Mouse (Mus musculus) testis, postnatal 10 days (tissue): ENCODE results near the gene Cit.

Source experiments
- DNase-seq: peaks from one replicate; pipeline ENCODE4 v3.0.0; 2021; ENCODE audit warnings: low spot score

Gene Cit

DNA sequence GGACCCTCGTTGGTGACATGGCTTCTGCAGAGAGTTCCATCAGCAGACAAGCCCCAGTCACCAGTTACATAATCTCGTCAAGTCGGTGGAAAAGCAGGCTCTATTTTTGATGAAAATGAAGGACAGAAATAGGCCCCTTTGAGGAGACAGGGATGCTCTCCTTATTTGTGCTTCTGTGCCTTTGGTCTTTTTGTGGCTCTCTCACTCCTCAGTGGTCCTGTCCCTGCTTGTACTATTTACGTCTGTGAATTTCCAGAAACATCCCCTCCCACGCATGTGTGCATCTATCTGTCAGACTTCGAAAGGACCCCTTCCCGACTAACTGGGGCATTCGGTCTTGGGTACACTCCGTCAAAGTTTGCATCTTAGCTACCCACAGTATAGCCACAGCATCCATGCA is 116.7 kb downstream of the Cit start:
- DNase-seq: no peak

DNA sequence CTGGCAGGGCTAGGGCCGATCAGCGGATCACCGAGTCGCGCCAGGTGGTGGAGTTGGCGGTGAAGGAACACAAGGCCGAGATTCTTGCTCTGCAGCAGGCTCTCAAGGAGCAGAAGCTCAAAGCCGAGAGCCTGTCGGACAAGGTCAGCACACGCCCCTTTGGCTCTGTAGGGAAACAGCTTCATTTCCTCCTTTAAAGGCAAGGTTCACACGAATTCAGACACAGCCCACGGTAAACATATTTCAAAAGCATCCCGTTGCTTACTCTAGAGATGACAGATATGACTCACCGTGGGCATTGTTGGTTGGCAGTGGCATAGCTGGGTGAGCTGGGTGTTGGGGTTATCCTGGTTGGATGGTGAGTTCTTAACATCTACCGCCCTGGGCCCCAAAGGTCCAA is 126.2 kb downstream of the Cit start:
- DNase-seq: no peak

DNA sequence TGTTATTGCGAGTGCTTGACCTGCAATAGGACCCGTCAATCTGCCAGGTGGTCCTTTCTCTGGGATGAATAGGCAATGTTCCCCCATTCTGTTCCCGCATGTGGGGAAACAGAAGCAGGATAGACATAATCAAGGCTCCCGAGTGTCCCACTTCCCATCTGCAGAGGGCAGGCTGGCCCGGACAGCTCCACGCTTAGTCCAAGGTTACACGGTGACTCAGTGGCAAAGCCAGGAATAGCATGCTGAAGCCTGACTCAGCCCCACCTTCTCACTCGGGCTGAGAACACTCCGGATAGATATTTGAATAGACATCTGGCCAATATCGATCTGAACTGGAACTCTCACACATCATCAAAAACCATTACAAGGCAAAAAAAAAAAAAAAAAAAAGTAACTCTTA is 130.6 kb downstream of the Cit start:
- DNase-seq: no peak

DNA sequence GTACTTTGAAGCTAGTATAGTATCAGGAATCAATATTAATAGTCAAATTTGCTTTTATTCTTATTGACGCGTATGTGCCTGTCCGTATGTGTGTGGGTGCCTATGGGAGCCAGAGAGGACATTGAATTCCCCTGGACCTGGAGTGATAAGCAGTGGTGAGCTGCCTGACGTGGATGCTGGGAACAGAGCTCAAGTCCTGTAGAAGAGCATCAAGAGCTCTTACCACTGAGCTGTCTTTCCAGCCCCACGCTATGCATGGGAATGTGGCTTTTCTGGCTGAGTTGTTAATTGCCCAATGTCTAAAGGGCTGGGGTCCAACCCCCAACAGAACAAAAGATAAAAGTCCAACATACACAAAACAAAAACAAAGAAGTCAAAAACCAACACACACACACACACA is 131.4 kb downstream of the Cit start:
- no peak for DNase-seq

DNA sequence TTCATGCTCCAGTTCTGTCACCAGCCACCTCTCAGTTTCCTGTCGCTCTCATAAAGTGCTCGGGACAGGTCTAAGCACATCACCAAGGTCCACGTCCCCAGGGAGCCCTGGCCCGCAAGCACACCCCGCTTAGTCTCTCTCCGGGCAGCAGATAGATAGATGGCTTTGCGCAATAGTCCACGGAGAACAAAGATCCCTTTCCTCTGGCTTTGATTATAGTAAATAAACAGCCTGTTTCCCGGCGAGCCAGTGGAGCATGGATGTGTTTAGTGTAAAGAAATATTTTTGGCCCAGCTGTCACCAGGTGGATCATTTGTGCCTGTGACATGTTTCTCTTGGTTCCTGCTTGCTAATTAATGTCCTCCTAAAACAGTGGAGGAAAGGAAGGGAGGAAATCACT is 132.2 kb downstream of the Cit start:
- DNase-seq: no peak

DNA sequence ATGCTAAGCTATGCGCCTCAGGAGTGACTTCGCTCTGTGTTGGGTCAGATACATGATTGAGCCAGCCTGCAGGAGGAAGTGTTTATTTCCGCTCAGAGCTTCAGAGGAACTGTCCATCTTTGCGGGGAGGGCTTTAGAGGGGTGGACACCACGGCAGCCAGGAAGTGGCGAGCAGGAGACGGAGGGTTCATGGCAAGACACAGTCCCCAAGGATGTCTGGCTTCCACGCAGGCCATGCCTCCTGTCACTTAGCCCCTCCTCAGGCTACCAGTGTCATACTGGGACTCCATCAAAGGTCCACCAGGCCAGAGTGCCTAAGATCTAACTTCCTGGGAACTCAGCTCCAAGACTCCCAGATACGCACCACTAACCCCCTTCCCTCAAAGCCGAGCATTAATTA is 132.7 kb downstream of the Cit start:
- no peak for DNase-seq

DNA sequence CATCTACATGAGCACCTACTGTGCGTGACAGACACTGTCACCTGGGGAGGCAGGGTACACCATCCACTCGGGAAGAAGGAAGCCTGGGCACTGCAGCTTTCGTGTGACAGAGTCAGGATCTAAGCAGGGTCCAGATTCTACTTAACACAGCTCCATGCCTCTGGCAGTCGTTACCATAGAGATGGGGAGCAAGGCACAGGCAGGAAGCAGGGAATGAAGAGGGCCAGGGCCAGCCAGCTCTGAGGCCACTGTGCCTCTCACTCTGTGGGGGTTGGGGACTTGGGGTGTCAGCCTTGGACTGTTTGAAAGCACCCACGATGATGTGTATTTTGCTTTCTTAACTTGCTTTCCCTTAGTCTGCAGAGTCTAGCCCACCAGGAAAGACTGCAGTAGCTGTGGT is 133.2 kb downstream of the Cit start:
- no peak for DNase-seq

DNA sequence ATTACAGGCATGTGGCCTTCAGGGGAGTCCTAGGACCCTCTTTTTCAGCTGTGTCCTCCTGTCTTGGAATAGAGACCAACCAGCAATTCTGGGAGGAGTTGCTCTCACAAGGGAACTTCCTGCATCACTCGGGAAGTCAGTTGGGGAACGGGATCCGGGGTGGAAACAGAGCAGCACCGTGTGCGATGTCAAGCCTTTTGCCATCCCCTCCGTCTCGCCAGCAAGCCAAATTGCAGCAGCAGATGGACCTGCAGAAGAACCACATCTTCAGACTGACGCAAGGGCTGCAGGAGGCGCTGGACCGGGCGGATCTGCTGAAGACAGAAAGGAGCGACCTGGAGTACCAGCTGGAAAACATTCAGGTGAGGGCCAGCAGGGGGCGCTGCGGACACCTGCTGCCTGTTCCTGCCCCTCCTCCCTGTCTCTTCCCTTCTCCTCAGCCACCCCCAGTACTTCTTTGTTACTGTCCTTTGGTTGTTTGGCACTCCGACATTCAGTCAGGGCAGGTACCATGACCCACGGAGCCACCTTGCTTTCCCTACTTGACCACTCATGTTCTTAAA is 134.1 kb downstream of the Cit start:
- DNase-seq: peak; percentile 59

DNA sequence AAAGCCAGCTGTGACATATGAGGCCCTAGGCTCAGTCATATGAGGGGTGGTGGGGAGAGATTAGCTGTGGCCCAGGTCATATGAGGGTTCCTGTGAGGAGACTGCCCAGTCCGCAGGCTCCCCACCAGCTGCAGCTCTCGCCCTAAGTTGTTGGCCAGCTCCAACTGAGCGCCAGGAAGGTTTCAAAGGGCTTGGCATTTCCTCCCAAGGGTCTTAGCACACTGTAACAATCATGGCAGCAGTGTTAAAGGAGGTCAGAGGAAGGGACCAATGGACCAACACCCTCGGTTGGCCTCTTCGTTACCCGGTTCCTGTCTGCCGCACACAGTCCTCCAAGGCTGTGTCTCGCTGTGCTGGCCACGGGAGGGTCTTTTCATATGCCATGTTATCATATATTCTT is 135.5 kb downstream of the Cit start:
- DNase-seq: no peak

DNA sequence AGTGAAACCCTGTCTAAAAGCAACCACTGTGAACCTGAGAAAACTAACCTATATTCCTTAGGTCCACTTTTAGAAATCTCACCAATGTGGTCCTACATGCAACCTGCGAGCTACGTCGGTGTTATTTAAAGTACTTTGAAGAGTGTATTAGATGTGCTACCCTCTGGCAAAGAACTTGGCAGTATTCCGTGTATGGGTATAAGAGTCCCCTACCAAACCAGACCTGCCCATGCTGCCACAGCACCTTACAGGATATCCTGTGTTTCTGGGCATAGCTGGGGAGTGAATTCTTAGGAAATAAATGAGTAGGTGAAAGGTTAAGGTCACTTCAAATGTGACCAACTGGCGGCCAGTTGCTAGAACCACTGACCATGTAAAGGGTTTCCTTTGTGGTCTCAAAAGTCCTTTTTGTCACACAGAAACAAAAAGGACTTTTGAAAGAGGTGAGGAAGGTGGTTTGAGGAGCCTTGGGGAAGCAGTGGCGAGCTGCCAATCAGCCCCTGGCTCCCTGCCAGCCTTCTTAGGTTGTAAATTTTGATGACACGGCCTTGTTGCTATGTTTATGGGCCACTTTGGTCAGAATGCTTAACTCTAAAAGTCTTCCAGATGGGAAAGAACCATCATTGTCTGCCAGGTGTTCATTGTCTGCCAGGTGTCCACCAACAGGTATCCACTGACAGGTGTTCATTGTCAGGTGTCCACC is 137.7 kb downstream of the Cit start:
- peak; percentile 73 for DNase-seq

DNA sequence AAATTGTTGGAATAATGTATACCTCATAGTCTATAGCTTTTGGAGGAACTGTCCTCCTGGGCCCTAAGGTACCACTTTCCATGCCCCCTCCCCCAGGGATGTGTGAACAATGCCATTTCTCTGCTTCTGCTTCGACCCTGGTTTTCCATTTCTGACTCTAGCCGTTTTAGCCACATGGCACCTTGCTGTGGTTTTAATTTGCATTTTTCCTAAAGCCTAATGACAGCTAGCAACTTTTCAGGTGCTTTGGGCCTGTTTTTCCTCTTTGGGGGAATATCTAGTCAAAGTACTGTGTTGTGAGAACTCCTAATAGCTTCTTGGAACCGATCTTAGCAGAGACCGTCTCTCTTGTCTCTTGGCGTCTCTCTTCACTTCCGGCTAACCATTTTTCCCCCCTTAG is 139.3 kb downstream of the Cit start:
- DNase-seq: no peak

DNA sequence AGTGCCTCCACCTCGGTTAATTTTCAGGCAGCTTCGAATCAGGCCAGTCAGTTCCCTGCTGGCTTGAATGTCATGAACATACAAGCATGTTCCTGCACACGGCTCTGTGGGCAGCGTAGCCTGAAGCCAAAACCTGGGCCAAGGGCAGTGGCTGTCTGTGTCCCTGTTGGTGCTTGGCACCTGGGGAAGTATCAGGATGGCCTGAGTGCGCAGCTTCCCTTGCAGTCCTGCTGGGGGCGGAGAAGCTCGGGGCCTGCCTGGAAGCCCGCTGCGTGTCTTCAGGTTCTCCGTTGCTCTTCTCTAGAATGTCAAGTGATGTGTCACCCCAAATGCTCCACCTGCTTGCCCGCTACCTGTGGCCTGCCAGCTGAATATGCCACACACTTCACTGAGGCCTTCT is 140.0 kb downstream of the Cit start:
- no peak for DNase-seq

DNA sequence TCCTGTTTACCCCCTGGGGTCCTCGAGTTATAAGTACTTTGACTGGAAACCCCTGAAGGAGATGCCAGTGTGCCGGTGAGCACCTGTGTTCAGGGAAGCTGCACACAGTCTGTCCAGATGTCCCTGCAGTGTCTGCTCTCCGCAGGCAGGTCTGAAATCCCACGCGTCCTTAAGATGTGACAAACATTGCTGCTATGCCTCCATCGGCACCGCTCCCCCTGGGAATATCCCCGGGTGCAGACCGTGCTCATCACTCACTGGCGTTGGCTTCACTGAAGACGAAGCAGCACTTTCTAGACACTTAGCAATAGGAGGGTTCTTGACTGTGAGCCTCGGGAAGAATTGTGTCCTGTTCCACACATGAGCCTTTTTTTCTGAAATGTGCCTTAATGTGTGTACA is 142.2 kb downstream of the Cit start:
- DNase-seq: no peak

DNA sequence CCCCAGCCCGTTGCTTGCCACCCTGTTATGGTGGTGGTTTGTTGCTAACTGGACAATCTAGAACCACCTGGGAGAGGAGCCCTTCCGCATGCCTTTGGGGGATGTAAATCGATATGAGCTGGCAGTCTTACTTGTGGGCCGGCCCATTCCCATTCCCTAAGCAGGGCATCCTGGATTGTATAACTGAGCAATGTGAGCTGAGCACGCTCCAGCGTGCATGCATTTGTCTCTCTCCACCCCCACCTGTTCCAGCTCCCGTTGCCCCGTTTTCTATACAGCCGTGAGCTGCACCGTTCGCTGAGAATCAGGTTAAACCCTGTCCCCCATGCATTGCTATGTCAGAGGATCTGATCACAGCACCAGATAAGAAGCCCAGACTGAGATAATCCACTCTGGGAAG is 146.6 kb downstream of the Cit start:
- DNase-seq: no peak

DNA sequence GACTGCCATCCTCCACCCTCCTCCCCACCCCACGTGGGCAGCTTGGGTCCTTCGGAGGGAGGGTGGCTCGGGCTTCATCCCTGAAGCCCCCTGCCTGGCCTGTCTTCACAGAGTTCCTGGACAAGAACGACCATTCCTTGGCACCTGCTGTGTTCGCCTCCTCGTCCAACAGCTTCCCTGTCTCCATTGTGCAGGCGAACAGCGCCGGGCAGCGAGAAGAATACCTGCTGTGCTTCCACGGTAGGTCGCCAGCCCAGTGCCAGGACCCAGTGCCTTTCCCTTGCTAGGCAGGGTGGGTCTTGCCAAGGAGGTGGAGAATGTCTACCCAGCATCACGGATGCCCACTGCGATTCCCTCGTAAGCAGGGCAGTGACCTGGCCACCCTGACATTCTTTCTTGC is 149.0 kb downstream of the Cit start:
- DNase-seq: no peak

DNA sequence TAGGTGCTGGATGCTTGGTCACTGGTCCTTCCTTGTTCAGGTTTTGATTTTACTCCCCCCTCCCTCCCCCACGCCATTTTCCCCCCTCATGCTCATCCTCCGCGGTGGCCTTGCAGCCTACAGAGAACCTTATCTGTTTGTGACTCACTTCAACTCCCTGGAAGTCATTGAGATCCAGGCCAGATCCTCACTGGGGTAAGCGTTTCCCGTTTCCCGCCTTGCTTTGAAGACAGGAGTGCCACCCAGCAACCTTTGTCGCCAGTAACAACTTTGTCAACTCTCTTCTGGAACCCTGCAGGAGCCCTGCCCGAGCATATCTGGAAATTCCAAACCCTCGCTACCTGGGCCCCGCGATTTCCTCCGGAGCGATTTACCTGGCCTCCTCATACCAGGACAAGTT is 152.3 kb downstream of the Cit start:
- no peak for DNase-seq

DNA sequence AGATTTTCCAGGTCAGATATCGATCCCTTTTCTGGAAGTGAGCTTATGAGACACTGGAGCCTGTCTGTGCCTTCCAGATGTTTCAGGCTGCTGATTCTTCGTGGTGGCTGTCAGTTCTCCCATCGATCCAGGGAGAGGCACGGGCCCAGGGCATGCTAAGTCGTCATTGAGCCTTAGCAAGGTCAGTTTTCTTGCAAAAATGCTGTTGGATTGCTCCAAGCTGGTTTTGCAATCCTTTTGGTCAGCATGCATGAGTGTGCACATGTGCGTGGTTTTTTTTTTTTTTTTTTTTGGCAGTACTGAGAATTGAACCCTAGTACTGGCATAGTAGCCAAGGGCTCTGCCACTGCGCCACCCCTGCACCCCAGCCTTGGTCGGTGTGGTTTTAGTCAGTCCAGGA is 158.1 kb downstream of the Cit start:
- no peak for DNase-seq

DNA sequence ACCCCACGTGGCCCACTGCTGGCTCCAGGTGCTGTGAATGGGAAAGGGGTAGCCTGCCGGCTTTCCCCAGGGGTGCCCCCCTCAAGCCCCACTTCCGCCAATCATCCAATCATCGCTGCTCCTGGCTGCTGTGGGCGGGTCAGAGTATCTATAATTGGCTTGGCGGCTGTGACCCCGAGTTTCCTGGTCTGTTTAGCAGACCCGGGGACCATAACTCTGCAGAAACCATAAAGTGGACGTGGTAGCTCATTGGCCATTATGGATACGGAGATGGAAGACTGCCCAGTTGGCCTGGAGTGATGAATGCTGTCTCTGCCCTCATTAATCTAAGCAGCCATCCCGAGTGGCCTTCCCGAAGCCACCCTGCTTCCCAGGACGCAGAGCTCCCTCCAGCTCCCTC is 158.7 kb downstream of the Cit start:
- no peak for DNase-seq

DNA sequence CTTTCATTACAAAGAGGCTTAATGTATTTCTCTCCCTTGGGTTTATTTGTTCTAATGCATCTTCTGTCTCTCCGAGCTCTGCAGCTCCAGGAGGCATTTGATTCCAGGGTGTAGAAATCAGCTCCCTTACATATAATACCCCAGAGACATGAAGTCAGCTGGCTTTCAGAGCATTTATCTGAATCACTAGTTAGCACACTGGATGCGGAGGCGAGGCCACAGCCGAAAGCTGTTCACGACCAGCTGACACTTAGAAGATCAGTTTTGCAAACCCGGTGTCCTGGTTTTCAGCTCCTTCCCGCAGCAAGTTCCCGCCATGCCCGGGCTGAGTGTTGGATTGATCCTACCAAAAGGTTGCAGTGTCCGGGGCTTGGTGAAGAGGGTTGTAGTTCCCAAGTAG is 159.2 kb downstream of the Cit start:
- DNase-seq: no peak

DNA sequence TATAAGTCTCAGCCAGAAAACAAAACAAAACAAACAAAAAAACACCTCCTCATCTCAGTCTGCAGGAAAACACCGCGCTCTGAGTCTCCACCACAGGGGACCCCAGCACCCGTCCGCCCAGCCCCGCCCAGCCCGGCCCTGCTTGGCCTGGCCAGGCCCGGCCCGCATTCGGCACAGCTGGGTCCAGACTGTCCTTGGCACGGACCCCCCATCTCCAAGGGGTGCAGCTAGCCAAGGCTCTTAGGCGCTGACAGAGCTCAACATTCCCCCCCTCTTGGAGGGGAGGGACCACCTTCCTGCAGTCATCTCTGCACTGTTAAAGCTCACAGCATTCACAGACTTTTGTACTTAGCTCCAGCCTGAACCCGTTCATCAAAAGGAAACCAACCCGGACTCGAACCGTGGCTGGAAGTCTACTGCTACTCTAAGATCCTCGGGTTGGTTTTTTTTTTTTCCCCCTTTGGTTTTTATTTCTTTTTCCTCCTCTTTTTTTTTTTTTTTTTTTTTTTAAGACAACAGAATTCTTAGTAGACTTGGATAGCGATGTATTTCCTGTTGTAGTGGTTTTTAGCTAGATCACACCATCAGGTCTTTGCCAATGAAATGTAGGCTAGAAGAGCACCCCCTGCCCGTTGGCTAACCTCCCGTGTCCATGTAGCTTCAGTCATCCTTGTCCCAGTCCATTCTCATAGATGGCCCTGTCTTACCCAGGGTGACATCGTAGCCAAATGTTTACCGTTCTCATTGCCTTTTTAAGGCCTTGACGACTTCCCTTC is 161.4 kb downstream of the Cit start:
- DNase-seq: peak; percentile 75

DNA sequence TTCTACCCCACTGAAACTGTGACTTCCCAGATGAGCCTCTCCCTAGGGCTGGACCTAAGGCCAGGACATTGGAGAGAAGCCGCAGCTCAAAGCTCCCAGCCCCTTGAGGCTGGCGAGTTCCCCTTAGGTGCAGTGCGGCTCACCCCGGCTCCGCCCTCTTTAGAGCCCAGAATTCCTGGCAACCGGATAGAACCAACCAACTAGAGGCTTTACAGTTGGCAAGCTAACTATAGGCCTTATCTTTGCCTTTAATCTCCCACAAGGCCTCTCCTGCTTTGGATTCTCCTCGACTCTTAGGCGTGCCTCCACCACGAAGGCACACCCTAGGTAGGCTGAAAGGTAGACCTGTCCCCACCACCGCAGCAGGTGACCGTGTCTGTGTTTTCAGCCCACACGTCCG is 162.6 kb downstream of the Cit start:
- no peak for DNase-seq

DNA sequence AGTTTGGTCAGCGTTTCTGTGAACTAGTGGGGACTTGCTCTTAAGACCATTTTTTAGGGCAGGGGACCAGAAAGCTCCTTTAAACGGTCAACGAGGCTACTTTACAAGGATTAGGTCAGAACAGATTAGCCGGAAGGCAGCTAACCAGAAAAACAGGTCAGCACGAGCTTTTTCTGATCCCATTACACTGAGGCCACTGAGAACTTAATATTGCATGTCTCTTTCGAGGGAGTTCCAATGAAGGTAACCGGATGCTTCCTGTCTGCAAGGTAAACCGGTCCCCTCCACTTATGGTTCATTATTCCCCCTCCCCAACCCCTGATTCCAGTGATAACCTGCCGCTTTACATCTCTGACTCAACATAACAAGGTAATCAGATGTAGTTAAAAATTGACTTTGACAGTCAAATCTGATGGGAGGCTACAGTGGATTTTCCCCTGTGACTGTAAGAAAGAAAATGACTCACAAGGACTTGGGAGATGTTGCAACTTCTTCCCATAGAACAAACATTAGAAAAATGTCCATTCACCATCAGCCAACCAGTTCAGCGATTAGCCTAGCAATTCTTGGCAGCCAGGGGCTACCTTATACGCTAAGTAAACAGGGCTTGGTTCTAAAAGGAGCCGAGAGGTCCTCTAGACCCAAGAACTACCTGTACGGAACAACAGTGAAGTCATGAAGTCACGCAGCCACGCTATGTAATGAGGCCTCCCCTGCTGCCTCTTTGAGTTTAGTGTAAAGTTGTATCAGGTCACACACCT is 164.2 kb downstream of the Cit start:
- DNase-seq: no peak
